Mouse (Mus musculus) bone marrow macrophage, adult 2 months (primary cell): ENCODE measurements around the gene Gdpgp1.

Experiments used
- CTCF ChIP-seq: IDR thresholded peaks from 2 replicates; pipeline ENCODE4 v1.5.1; 2012; ENCODE audit warnings: low read depth, mild to moderate bottlenecking, low read length, moderate library complexity
- POLR2A ChIP-seq: IDR thresholded peaks from 2 replicates; pipeline ENCODE4 v1.6.1; 2012; ENCODE audit warnings: mild to moderate bottlenecking, low read depth, low read length, borderline replicate concordance

DNA sequence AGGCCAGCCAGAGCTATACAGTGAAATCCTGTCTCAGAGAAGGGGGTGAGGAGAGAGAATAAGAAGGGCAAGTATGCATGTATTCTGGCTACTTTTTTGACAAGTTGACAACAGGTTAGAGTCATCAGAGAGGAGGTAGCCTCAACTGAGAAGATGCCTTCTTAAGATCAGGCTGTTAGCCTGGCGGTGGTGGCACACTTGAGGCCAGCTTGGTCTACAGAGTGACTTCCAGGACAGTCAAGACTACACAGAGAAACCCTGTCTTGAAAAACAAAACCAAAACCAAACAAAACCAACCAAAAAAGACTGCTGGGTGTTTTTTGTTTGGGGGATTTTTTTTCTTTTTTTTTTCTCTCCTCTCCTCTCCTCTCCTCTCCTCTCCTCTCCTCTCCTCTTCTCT is 49.2 kb upstream of the Gdpgp1 start:
- TF ChIP-seq CTCF (no peak), POLR2A (no peak)
